Mouse (Mus musculus): ENCODE data around the gene Mlf2.
A peak's percentile ranks its signal among the peaks of the same experiment; 100 is the strongest.

The Mlf2 gene

DNA sequence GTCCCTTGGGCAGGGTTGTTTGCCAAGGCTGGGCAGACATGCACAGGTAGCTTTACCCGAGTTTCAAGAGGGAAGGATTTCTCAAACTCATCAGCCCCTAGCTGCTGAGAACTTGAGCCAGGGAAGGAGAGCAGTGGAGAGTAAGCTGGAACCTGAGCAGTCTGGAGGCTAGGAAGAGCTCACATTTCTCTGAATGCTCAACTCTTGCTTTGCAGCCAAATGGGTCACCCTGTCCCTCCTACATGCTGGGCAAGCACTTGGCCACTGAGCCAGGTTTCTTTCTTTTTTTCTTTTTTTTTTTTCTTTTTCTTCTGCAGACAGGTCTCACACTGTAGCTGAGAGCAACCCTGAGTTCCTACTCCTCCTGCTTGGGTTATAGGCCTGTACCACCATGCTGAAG is 5.5 kb downstream of the Mlf2 start:
- DNase-seq = peak; percentile 23 to 41

DNA sequence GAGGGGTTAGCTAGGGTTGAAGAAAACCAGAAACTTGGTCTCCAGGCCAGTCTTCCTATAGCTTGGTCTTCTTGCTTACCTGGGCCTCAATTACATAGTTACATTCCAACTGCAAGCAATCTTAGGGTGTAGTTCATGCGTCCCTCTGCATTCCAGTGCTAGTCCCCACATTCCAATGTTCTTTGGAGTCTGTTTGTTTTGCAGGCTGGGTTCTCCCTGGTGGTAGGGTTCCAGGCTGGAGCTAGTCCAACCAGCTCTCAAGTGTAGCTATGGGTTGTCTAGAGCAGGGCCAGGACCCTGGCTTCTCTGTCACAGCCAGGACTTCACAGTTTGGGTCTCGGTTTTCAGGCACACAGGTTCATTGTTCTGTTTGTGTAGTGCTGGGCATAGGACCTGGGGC is 6.3 kb downstream of the Mlf2 start:
- DNase-seq = no peak

DNA sequence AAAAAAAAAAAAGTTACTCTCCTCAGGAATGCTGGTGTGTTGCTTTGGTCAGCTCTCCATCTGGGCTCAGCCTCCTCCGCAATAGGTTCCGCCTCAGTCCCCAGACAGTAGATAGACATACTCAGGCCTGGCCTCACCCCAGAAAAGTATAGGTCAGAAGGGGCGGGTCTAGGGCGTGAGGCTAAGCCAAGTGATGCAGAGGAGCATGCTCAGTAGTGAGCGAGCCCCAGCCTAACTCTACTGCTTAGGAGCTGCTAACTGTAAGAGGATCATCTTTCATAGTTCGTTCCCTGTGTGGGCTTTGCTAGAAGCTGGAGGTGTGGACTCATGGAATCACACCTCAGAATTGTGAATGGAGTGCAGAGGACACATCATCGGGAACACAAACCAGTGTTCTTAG is 7.4 kb downstream of the Mlf2 start:
- no peak for DNase-seq

DNA sequence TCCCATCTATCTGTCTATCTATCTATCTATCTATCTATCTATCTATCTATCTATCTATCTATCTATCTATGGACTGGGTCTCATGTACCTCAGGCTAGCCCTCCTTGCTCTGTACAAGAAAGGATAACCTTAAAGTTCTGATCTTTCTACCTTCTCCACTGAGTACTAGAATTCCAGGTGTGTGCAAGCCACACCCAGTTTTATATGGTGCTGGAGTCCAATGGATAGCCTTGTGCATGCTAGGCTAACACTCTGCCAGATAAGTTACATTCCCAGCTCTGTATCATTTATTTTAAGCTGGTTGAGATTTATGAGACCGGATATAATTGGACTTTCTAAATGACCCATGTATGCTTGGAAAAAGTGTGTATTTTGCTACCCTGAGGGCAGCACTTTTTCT is 10.5 kb downstream of the Mlf2 start:
- no peak for DNase-seq

DNA sequence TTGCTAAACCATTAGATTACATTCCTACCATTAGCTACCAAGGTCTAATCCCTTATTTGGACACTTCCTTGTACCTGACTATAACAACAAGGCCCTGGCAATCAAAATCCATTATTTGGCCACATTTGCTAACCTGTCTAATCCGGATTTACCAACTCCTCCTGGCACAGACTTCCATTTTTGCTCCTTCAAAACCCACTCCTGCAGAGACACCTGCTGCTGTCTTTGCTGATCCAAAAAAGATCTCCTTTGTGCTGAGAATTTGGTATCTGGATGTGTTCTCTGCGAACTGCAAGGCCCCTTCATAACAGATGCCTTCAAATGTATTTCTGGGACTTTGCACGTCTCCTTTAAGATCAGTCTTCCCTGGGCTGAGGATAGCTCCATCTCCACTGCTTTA is 12.3 kb downstream of the Mlf2 start:
- DNase-seq = peak in 1 of 2 experiments; percentile 59

DNA sequence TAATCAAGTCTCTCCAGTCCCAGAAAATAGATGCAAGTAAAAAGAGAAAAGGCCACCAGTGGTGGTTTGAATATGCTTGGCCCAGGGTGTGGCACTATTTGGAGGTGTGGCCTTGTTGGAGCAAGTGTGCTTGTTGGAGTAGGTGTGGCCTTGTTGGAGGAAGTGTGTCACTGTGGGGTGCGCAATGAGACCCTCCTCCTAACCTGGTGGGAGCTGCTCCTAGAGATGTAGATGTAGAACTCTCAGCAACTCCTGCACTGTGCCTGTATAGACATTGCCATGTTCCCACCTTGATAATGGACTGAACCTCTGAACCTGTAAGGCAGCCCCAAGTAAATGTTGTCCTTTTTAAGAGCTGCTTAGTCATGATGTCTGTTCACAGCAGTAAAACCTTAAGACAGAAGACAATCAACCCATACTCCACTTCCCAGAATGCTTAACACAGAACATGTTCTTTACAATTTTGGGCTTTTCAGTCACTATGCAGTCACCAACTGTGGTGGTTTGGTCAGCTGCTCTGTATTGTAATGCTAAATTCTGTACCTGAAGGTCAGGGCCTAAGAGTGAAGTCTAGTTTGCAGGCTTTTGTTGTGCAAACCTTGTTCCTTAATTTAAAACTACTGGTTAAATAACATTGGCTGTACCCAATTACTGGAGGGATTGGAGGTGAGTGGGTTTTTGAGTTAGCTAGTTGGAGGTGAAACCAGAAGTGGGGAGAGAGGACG is 23.0 kb downstream of the Mlf2 start:
- DNase-seq = no peak

DNA sequence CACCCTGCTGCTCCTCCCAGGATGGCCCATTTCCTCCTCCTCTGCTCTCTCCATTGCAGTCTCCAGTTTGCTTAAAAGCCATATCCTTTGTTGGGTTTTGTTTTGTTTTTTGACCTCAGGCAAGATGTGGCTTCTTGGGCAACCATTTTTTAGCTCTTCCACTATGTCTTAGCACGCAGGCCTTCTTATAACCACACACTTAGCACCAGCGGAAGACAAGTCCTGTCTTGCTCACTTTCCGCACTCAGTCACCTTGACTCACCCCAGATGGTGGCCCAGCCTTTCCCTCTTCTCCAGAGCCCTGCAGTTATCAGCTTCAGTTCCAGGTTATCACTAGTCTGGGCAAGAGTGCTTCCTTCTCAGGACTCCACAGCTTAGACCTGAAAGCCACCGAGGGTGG is 24.0 kb downstream of the Mlf2 start:
- no peak for DNase-seq

DNA sequence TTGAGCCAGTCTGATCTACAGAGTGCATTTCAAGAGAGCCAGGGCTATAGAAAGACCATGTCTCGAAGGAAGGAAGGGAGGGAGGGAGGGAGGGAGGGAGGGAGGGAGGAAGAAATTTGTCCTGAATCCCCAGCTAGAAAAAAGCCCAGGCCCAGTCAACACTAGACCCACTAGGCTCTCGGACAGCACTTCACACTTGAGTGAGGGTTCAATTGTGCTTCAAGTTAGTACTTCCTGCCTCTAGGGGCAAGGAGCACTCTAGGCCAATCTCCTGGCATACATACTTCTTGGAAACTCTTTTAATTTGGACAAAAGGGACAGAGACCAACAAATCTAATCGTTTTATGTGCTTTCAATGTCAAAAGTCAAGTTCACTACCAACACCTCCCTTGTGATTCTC is 26.9 kb downstream of the Mlf2 start:
- no peak for DNase-seq

DNA sequence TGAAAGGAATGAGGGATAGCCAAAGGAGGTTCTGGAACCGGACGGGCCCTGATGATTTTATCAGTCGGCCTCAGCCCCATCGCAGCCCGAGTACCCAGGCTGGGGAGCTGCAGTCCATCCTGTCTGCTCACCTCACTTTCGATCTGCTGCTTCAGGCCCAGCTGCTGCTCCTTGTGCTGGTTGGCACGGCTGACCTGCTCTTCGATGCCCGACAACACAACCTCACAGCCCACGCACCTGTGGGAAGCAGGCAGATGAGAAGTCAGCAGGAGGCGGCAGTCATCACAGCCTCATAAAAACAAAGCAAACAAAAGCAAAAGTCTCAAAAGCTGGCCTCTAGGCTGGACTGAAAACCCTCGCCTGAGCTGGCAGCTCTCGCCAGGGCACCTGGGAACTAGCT is 28.8 kb downstream of the Mlf2 start:
- no peak for DNase-seq

DNA sequence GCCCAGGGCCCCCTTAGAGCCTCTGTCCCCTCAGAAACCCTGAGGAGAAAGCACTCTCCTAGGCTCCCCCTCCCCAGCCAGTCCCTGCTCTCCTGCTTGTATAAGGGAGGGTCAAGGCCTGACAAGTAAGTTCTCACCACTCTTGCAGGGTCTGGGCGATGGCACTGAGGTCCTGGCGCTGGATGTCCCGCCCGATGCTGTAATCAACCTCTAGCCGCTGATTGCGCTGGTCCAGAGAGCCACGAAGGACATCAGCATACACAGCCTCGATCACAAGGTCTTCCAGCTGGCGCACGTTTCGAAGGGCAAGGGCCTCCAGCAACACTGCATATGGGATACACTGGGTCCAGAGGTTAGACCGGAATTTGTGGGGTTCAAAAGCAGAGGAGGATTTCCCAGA is 29.8 kb downstream of the Mlf2 start:
- DNase-seq = no peak

DNA sequence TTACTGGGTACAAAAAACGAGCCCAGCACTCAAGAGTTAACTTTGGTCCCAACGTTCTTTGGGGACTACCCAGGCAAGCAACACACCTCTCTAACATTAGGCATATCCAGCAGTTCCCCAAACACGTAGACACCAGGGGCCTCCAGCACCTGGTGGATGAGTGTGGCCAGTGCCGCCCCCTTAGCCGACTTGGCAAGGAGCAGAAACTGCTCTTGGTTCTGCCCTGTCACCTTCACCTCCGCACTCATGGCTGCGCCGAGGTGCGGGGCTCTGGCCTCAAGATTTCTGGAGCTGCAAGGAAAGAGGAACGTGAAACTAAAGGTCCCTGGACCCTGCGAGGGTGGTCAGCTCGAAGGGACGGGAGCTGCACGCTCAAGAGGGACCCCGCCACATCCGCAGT is 33.5 kb downstream of the Mlf2 start:
- peak in 1 of 2 experiments; percentile 14 for DNase-seq

DNA sequence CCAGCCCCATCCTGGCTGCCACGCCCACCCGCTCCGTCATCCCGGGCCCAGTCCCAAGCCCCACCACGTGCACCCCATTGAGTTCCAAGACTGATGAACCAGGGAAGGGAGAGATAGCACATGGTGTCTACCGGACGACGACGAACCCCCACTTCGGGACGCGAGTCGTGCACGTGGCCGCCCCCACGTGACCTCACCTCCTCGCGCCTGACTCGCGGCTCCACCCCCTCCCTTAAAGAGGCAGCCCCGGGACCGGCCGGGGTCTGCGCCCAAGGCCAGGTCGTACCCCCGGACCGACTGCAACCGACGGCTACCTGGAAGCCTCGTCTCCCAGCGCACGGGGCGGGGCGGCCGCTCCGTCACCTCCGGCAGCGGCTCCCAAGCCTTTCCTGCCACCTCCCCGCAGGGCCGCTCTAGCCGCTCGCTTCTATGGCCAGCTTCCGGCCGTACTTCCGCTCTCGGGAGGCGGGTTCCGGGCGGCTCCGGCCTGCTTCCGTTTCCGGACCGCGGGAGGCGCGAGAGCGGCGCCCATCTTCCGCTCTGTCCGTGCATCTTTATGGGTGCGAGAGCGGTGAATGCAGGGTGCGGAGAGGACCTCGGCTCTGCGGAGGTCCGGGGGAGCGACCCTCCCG is 34.0 kb downstream of the Mlf2 start, which contains the start of gene Cops7a:
Gene Cops7a, minus strand, starts transcription at position 451 of the 632 bp plus-strand sequence.
- DNase-seq = peak; percentile 94 to 97

DNA sequence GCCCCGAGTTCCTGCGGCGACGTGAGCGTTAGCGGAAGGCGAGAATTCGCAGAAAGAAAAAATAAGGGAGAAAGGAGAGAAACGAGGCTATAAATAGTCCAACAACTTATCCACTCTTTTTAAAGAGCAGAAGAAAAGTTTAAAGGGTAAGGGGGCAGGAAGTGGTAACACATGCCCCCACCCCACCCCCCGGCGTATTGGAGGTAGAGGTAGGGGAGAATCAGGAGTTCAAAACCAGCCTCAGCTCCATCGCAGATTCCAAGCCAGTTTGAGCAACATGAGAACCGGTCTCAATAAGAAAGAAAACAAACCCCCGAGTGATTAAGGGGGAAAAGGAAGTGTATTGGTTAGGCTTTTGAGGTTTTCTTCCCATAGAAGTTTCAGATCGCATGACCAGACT is 34.6 kb downstream of the Mlf2 start:
- no peak for DNase-seq

DNA sequence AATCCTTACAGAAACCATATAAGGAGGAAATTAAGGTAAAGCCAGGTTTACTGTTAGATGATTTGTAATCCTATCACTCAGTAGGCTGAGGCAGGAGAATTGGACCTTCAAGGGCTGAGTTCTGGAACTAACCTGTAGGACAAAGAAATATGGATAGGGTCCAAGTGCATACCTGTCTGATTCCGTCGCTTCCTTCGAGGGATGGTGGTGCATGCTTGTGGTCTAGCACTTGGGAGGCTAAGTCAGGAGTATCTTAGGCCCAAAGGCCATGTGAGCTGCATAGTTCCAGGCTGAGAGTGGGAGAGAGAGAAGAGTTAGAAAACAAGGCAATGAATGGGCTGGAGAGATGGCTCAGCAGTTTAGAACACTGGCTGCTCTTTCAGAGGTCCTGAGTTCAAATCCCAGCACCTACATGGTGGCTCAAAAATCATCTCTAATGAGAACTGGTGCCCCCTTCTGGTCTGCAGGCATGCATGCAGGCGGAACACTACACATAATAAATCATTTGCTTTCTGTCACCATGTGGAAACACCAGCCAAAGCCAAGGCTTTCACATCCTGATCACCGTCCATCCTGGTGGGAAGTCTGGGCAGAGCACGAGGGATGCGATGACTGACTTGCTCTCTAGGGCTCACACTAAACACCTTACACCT is 35.4 kb downstream of the Mlf2 start:
- DNase-seq = no peak

DNA sequence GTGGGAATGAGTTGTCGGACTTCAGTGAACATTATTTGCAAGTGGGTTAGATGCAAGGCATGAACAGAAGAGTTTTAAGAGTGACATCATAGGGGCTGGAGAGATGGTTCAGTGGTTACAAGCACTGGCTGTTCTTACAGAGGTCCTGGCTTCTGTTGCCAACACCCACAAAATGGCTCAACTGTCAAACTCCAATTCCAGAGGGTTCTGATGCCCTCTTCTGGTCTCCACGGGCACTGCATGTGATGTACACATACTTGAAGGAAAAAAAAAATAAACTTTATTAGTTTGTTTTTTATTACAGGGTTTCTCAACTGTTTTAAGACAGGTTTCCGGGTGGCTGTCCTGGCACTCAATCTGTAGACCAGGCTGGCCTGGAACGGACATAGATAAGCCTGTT is 36.6 kb downstream of the Mlf2 start:
- peak; percentile 61 to 69 for DNase-seq
